Comparison of ENCODE assay signal across 21 mouse cellular contexts in genomic region chr17:5196508-5196907, GRCm38 (mm10).
"Had no signal": no experiment of that assay in that cellular context is flagged by ENCODE, and none has a peak within 500 bp of the region (broad histone marks: within the 10 kb centered on the region; RNA-seq: fewer than 3 reads in every experiment).

No protein-coding gene starts in this region.

- ATAC-seq: lung, postnatal 0 days had no signal

- H3K4me3 ChIP-seq: kidney, embryonic 15.5 days; left cerebral cortex, adult 2 months; limb, embryonic 12.5 days; limb, embryonic 15.5 days; stomach, embryonic 15.5 days had no signal

- H3K9ac ChIP-seq: kidney, embryonic 15.5 days; limb, embryonic 12.5 days; limb, embryonic 15.5 days; lung, embryonic 14.5 days; stomach, embryonic 15.5 days had no signal

- H3K9me3 ChIP-seq: kidney, embryonic 15.5 days; limb, embryonic 12.5 days; limb, embryonic 15.5 days; megakaryocyte, embryonic 14.5 days; stomach, embryonic 15.5 days had no signal

- H3K27ac ChIP-seq: kidney, embryonic 15.5 days; left cerebral cortex, adult 2 months; limb, embryonic 12.5 days; limb, embryonic 15.5 days had no signal

- DNase-seq: kidney, adult 11 months; kidney, adult 8-10 months; kidney, postnatal 10 days; kidney, postnatal 36 days; layer of hippocampus, postnatal 36 days; midbrain, embryonic 14.5 days; right cerebral cortex, adult 18-20 months; right cerebral cortex, postnatal 14 days; right cerebral cortex, postnatal 4 days; thymus, adult 2 months; thymus, postnatal 14 days; thymus, postnatal 4 days had no signal

- H3K36me3 ChIP-seq: kidney, embryonic 15.5 days; limb, embryonic 12.5 days; limb, embryonic 15.5 days; stomach, embryonic 15.5 days had no signal

- H3K27me3 ChIP-seq: kidney, embryonic 15.5 days; limb, embryonic 12.5 days; limb, embryonic 15.5 days; megakaryocyte, embryonic 14.5 days; stomach, embryonic 15.5 days had no signal

- H3K4me2 ChIP-seq: kidney, embryonic 15.5 days; limb, embryonic 12.5 days; limb, embryonic 15.5 days; lung, embryonic 14.5 days; midbrain, embryonic 11.5 days; stomach, embryonic 15.5 days had no signal
